Mouse (Mus musculus): Measurements from ENCODE around the gene Ppp3ca. TPM values are rescaled to one million over a fixed set of nuclear protein-coding genes. Genes with fewer than 3 reads are reported as not detected.

Ppp3ca gene
- 534 and 732 TPM in 2 replicates for polyA plus RNA-seq (2021; fragmentation: Nextera tagmentation)
- long read RNA-seq, experiment 1, full-length matches to known transcripts, result 984 of 1,225 reads
- long read RNA-seq, experiment 1, partial matches to known transcripts, result 80 of 1,225 reads
- long read RNA-seq, experiment 1, other reads (novel, unspliced or antisense), result 161 of 1,225 reads
- long read RNA-seq, experiment 2, full-length matches to known transcripts, result 392 of 1,295 reads
- long read RNA-seq, experiment 2, partial matches to known transcripts, result 758 of 1,295 reads
- long read RNA-seq, experiment 2, other reads (novel, unspliced or antisense), result 145 of 1,295 reads

GRCm38 (mm10) chr3:136670110-136670359, at the start of gene Ppp3ca:
Gene Ppp3ca (plus strand): TSS chr3:136670124.

